In genomic region chr6:114368196-114368595, GRCm38 (mm10) we compare ENCODE assay signal across 21 mouse cellular contexts. TPM values are rescaled to one million over a fixed set of nuclear protein-coding genes. Genes with fewer than 3 reads are reported as not detected.
DNase-seq lines count a peak whose midpoint lies in the region; ATAC-seq and TF ChIP-seq lines count a peak whose summit lies in the region.
"Had no signal": no experiment of that assay in that cellular context is flagged by ENCODE, and none has a peak within 500 bp of the region (broad histone marks: within the 10 kb centered on the region; RNA-seq: fewer than 3 reads in every experiment).

No protein-coding gene starts in this region.

- no peak overlapping the region for H3K4me3 ChIP-seq in left cerebral cortex, adult 2 months
- H3K4me3 ChIP-seq: embryonic facial prominence, embryonic 10.5 days; embryonic facial prominence, embryonic 12.5 days; forebrain, embryonic 10.5 days; forebrain, embryonic 12.5 days had no signal

- no peak for DNase-seq in left cerebral cortex, adult 2 months (ENCODE audit: extremely low spot score in 1 of 2, low spot score in 2 of 2)
- DNase-seq in left cerebral cortex, postnatal 36 days (ENCODE audit: low spot score in 2 of 2): no peak
- peak; percentile 9 for DNase-seq in Muller cell, postnatal 12 days (ENCODE audit: inconsistent ontology term)
- DNase-seq in brain, adult 2 months (ENCODE audit: low read depth, low spot score): peak; percentile 56
- DNase-seq: adrenal gland, adult 8-10 months; adrenal gland, postnatal 14 days; adrenal gland, postnatal 36 days; cerebellum, adult 11 months; cerebellum, adult 18-20 months; cerebellum, adult 9-10 months; cerebellum, postnatal 25 days had no signal

- ATAC-seq in erythroid progenitor cell, adult 5-6 weeks (replicated peaks; ENCODE audit: low FRiP score, poor library complexity, severe bottlenecking): no peak
- ATAC-seq: activated CD4-positive, CD25-positive, alpha-beta regulatory T cell, adult 4 months; forebrain, embryonic 14.5 days; forebrain, embryonic 16.5 days; Patski had no signal

- H3K27ac ChIP-seq in left cerebral cortex, adult 2 months: peak overlapping the region; percentile 74
- H3K27ac ChIP-seq: embryonic facial prominence, embryonic 10.5 days; embryonic facial prominence, embryonic 12.5 days; forebrain, embryonic 10.5 days; forebrain, embryonic 12.5 days had no signal

- intact Hi-C loops in left cerebral cortex, adult 2 months (cut with DNase I): loop anchor here (2.0 kb wide), 1 partner anchor 29 kb away; the partner anchor contains the start of gene Hrh1
- intact Hi-C loops in left cerebral cortex, postnatal 36 days (cut with DNase I): loop anchor here (5.0 kb wide), 2 partner anchors 34 to 79 kb away; no protein-coding TSS in a partner anchor

- TF ChIP-seq CTCF in left cerebral cortex, adult 2 months (IDR thresholded peaks at IDR 0.05): no peak

RNA-seq across cellular contexts. Expression of gene Hrh1, which starts 29.5 kb away (rescaled TPM):
- total RNA-seq in left cerebral cortex, adult 2 months (2021): 10 to 100 TPM; 24.2 to 25.6 TPM
- total RNA-seq in left cerebral cortex, postnatal 36 days (2021): 10 to 100 TPM; 21.0 to 23.1 TPM
- not detected in 2 replicates for total RNA-seq in erythroid progenitor cell, adult 5-6 weeks (2015; ENCODE audit: low replicate concordance)
- not detected in 2 replicates for total RNA-seq in erythroid progenitor cell, adult 5-6 weeks (2017; ENCODE audit: low replicate concordance)
- total RNA-seq: MEL had no signal

Comparison
In these comparisons a context has a peak if more than half of its experiments do, and no peak if none do; other contexts are left out.
1. DNase-seq: peak in Muller cell, postnatal 12 days (single experiment) and brain, adult 2 months (single experiment); none in left cerebral cortex, adult 2 months (0 of 2) and left cerebral cortex, postnatal 36 days (0 of 2).
2. RNA of gene Hrh1, which starts 29.5 kb away (total RNA-seq): 24.2 to 25.6 TPM in left cerebral cortex, adult 2 months and 21.0 to 23.1 TPM in left cerebral cortex, postnatal 36 days; not detected in erythroid progenitor cell, adult 5-6 weeks; every median in the first group is over 10 times any median in the second.